Mouse (Mus musculus) forebrain, embryonic 16.5 days (tissue): ENCODE data around the gene Gm20503. TPM values are rescaled to one million over a fixed set of nuclear protein-coding genes. Genes with fewer than 3 reads are reported as not detected.

ENCODE experiments used
- ATAC-seq: fragments of 200-750 bp; cut with Nextera tagmentation; 2 replicates; pipeline ENCODE4 v1.8.0; 2017; ENCODE audit warnings: mild to moderate bottlenecking, moderate library complexity
- H3K27ac ChIP-seq: fragments of 300-500 bp; sonication (generic); 2 replicates; pipeline ENCODE4 v1.5.1; 2014; ENCODE audit warnings: low read length, control low read depth
- H3K27me3 ChIP-seq: fragments of 300-500 bp; sonication (generic); replicated peaks from 2 replicates; pipeline ENCODE4 v1.6.1; 2014; ENCODE audit warnings: low read length; ENCODE audit not compliant: control insufficient read depth, insufficient read depth
- H3K36me3 ChIP-seq: fragments of 300-500 bp; sonication (generic); 2 replicates; pipeline ENCODE4 v1.6.1; 2014; ENCODE audit not compliant: control insufficient read depth, insufficient read depth
- H3K4me1 ChIP-seq: fragments of 300-500 bp; sonication (generic); replicated peaks from 2 replicates; pipeline ENCODE4 v1.6.1; 2014; ENCODE audit warnings: low read length; ENCODE audit not compliant: control insufficient read depth, insufficient read depth
- H3K4me2 ChIP-seq: fragments of 300-500 bp; sonication (generic); 2 replicates; pipeline ENCODE4 v1.6.1; 2014; ENCODE audit warnings: mild to moderate bottlenecking, low read length, control low read depth
- H3K4me3 ChIP-seq: fragments of 300-500 bp; sonication (generic); replicated peaks from 2 replicates; pipeline ENCODE4 v1.5.1; 2014; ENCODE audit warnings: mild to moderate bottlenecking, low read length, control low read depth
- H3K9ac ChIP-seq: fragments of 300-500 bp; sonication (generic); replicated peaks from 2 replicates; pipeline ENCODE4 v1.6.1; 2014; ENCODE audit warnings: low read depth, low read length, control low read depth
- H3K9me3 ChIP-seq: fragments of 300-500 bp; sonication (generic); 2 replicates; pipeline ENCODE4 v1.6.1; 2016; ENCODE audit warnings: low read length; ENCODE audit not compliant: control insufficient read depth
- WGBS: fragments of 180-500 bp; shearing (Covaris S2); extraction: QIAGEN DNeasy Blood & Tissue Kit; methylation state at CpG from one replicate; pipeline ENCODE4 v1.1.7; 2014; 5-methylcytosine and 5-hydroxymethylcytosine counted together
- polyA plus RNA-seq: library from polyadenylated mRNA; unstranded; fragments of >200 nt; fragmentation: Nextera tagmentation; extraction: Ambion mirVana; gene quantifications from 2 replicates; pipeline ENCODE4 v1.2.1, GENCODE M21; 2015

The Gm20503 gene
- polyA plus RNA-seq, 1 experiment from 2014 or later: 4.8 TPM

DNA sequence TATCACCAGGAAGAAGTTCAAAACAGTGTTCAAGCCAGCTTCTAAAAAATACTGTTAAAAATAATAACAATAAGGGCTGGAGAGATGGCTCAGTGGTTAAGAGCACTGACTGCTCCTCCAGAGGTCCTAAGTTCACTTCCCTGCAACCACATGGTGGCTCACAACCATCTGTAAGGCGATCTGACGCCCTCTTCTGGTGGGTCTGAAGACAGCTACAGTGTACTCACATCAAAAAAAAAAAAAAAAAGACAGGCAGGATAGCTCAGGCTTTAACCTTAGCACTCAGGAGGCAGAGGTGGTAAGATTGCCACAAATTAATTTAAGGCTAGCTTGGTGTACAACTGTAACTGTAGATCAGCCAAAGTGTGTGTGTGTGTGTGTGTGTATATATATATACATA is 2.4 kb upstream of the Gm20503 start:
- Histone ChIP-seq H3K4me2 (no peak overlapping the region), H3K9ac (no peak overlapping the region), H3K9me3 (no peaks in the 10 kb centered on the region), H3K4me3 (no peak overlapping the region), H3K36me3 (no peaks in the 10 kb centered on the region), H3K4me1 (peaks cover 16% of the 10 kb centered on the region), H3K27ac (no peak overlapping the region), H3K27me3 (no peaks in the 10 kb centered on the region)
- 2% methylated on average over 2 of the region's 2 CpGs for WGBS
- ATAC-seq: no peak

DNA sequence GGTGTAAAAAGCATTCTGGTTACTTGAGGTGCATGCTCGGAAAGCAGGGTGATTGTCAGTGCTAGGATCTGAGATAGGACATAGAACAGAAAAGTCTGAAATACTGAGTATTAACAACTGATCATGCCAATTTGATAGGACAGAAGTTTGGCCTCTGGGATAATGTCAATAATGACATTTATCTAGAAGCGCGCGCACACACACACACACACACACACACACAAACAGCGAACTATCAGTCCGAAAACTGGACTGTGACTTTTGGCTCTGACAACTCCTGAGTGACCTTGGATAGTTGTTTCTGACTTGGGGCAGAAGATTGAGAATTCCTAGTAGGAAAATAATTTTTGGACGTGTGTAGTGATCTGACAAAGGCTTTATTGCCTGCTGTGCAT is 793 bp downstream of the Gm20503 start:
- H3K27ac ChIP-seq: no peak overlapping the region
- no peaks in the 10 kb centered on the region for H3K36me3 ChIP-seq
- H3K4me3 ChIP-seq: peak overlapping the region; percentile 96
- no peaks in the 10 kb centered on the region for H3K9me3 ChIP-seq
- peak overlapping the region; percentile 97 for H3K4me2 ChIP-seq
- peak overlapping the region; percentile 97 for H3K9ac ChIP-seq
- no peak for ATAC-seq
- WGBS: 36% methylated on average over 7 of the region's 7 CpGs
- no peaks in the 10 kb centered on the region for H3K27me3 ChIP-seq
- H3K4me1 ChIP-seq: peaks cover 16% of the 10 kb centered on the region

DNA sequence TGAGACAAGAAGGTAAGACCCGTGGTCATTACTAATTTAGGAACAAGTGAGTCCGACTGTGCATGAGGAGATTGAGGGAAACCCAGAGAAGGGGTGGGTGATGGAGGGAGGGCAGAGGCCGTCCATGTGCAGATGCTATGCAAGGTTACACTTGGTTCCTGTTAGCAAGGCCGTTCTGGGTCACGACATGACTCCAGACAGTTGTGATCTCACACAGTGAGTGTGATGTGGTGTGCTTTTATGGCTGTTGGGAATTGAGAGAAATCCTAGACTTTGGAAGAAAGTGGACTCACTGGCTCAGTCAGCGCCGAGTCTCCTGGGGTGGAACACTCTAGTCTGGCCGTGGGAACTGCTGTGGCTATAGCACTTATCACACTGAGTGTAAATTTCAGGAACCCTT is 3.2 kb downstream of the Gm20503 start:
- Histone ChIP-seq H3K4me2 (no peak overlapping the region), H3K4me3 (no peak overlapping the region), H3K4me1 (peaks cover 16% of the 10 kb centered on the region), H3K27ac (no peak overlapping the region), H3K9me3 (no peaks in the 10 kb centered on the region), H3K9ac (no peak overlapping the region), H3K36me3 (no peaks in the 10 kb centered on the region), H3K27me3 (no peaks in the 10 kb centered on the region)
- WGBS: 73% methylated on average over 8 of the region's 8 CpGs
- ATAC-seq: no peak

DNA sequence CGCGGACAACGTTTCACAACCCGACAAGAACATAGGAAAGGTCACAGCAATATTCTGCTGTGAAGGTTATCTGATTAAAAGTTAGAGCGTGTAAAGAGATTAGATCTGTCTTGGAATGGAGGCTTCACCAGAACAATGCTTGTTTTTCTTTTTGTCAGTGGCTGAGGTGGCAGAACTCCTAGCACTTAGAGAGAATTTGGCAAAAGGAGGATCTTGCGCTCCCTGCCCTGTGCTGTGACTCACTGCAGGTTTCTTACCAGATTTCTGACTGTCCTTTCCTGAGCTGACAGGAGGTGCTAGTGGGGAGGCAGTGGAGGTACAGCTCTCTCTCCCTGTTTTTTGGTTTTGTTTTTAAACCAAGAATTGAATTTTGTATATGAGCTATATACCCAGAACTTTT is 4.0 kb downstream of the Gm20503 start:
- peaks cover 16% of the 10 kb centered on the region for H3K4me1 ChIP-seq
- H3K9ac ChIP-seq: no peak overlapping the region
- WGBS: 79% methylated on average over 6 of the region's 6 CpGs
- no peak for ATAC-seq
- H3K27me3 ChIP-seq: no peaks in the 10 kb centered on the region
- H3K36me3 ChIP-seq: no peaks in the 10 kb centered on the region
- no peak overlapping the region for H3K4me3 ChIP-seq
- no peak overlapping the region for H3K27ac ChIP-seq
- H3K4me2 ChIP-seq: no peak overlapping the region
- no peaks in the 10 kb centered on the region for H3K9me3 ChIP-seq

DNA sequence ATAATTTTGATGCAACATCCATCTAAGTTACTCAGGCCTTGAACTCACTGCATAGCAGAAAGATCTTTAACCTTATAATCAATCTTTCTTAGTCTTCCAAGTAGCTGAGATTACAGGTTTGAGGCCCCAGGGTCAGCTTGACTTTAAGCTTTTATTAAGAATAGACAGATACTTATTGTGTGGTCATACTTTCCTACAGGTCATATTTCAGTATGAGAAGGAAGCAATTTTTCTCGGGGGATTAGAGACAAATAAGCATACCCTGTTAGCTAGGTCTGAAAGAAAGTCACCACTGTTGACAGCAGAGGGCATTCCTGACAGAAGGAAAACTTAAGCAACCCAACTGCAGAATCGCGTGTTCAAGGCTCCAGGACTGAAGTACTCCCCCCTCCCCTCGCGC is 5.0 kb downstream of the Gm20503 start:
- Histone ChIP-seq H3K27me3 (no peaks in the 10 kb centered on the region), H3K9me3 (no peaks in the 10 kb centered on the region), H3K4me1 (peaks cover 12% of the 10 kb centered on the region), H3K27ac (no peak overlapping the region), H3K4me3 (no peak overlapping the region), H3K4me2 (no peak overlapping the region), H3K9ac (no peak overlapping the region), H3K36me3 (no peaks in the 10 kb centered on the region)
- no peak for ATAC-seq
- 87% methylated on average over 5 of the region's 5 CpGs for WGBS

DNA sequence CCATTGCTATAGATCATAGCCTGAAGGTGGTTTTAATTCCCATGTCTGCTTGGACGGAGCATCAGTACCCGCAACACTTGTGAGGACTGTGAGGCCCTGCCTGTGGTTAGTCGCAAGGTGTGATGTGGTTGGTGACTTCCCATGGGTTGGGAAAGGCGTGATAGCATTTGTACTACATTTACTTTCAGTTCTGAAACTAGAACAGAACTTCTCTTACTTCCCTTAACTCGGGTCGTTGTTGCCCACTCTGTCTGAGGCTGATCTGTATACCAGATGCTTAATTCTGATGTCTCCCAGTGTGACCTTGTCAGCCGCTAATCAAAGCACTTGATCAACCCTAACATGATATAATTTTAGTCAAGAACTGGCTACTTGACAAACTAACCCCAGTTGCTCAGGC is 6.2 kb downstream of the Gm20503 start:
- no peak for ATAC-seq
- no peak overlapping the region for H3K9ac ChIP-seq
- no peaks in the 10 kb centered on the region for H3K27me3 ChIP-seq
- H3K4me3 ChIP-seq: no peak overlapping the region
- H3K27ac ChIP-seq: no peak overlapping the region
- 91% methylated on average over 7 of the region's 7 CpGs for WGBS
- H3K4me1 ChIP-seq: peaks cover 6% of the 10 kb centered on the region
- no peak overlapping the region for H3K4me2 ChIP-seq
- H3K36me3 ChIP-seq: no peaks in the 10 kb centered on the region
- no peaks in the 10 kb centered on the region for H3K9me3 ChIP-seq

DNA sequence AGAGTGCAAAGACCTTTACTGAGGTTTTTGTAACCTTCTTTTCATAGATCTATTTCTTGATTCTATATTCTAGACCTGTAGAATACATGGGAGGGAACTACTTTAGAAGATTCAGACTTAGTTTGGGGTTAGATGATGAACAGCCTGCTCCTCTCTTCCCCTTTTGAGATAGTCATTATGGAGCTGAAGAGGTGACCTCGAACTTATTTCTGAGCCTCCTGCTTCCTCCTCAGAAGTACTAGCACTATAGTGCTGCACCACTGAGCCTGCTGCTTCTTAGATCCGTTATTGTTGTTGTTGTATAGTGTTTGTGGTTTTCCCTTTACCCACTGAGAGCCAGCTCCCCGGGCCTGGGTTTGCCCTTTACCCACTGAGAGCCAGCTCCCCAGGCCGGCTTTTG is 6.7 kb downstream of the Gm20503 start:
- Histone ChIP-seq H3K4me2 (no peak overlapping the region), H3K9ac (no peak overlapping the region), H3K36me3 (no peaks in the 10 kb centered on the region), H3K4me3 (no peak overlapping the region), H3K4me1 (peaks cover under 1% of the 10 kb centered on the region), H3K27me3 (no peaks in the 10 kb centered on the region), H3K9me3 (no peaks in the 10 kb centered on the region), H3K27ac (no peak overlapping the region)
- WGBS: 71% methylated on average over 4 of the region's 4 CpGs
- ATAC-seq: no peak

DNA sequence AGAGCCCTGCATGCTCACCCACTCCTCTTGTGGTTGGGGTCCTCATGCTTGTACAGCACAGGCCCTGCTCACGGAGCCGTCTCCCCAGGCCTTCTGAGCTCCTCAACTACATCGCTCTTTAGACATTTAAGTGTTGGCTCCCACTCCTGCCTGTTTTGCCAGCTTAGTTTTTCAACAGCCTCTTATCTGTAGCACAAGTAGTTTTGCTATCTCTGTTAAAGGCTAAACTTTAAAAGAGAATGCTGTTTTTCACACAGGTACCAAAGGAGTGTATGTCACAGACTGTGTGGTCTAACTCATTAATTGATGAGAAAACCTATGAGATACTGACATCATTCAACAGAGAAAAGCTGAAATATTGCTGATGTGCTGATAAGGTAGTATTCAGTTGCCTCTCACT is 8.4 kb downstream of the Gm20503 start:
- Histone ChIP-seq H3K9me3 (no peaks in the 10 kb centered on the region), H3K9ac (no peak overlapping the region), H3K27ac (no peak overlapping the region), H3K4me3 (no peak overlapping the region), H3K36me3 (no peaks in the 10 kb centered on the region), H3K4me2 (no peak overlapping the region), H3K27me3 (no peaks in the 10 kb centered on the region), H3K4me1 (no peaks in the 10 kb centered on the region)
- ATAC-seq: no peak
- WGBS: 76% methylated on average over 3 of the region's 3 CpGs

DNA sequence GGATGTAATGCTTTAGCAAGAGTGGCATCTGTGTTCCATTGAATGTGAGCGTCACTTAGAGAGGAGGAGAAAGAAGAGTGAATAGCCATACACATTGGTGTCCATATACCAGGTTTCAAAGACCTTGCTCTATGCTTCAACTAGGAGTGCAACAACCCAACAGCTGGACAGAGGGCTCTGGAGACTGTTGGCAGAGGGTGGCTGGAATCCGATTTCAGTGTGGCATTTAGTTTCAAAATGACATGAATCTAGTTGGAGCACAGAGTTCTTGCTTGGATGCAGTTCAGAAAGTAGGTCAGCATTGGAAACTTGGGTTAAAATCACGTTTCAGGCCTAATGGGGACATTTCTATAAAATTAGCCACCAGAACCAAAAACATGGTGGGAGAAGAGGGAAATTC is 12.2 kb downstream of the Gm20503 start:
- no peak for ATAC-seq
- WGBS: 88% methylated on average over 3 of the region's 3 CpGs
- Histone ChIP-seq H3K4me1 (no peaks in the 10 kb centered on the region), H3K9me3 (no peaks in the 10 kb centered on the region), H3K4me2 (no peak overlapping the region), H3K36me3 (no peaks in the 10 kb centered on the region), H3K27ac (no peak overlapping the region), H3K9ac (no peak overlapping the region), H3K27me3 (no peaks in the 10 kb centered on the region), H3K4me3 (no peak overlapping the region)

DNA sequence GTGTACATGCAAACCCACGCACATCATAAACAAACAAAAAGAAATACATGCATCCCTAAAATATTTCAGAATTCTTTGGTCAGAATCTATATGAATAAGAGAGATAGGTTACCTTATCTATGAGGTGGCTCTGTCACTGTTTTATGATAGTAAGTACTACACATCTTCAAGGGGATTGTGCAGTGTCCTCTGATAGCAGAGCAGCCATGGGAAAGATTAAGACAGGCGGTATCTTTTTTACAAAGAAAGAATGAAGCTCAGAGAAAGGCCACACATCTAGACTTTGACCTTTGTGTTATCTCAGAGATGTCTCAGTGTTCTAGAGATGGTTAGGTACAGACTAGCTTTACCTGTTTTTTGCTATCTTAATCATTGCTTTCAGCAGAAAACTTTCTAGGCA is 13.9 kb downstream of the Gm20503 start:
- H3K9me3 ChIP-seq: no peaks in the 10 kb centered on the region
- 93% methylated on average over 2 of the region's 2 CpGs for WGBS
- H3K36me3 ChIP-seq: no peaks in the 10 kb centered on the region
- H3K27ac ChIP-seq: no peak overlapping the region
- ATAC-seq: no peak
- H3K4me1 ChIP-seq: no peaks in the 10 kb centered on the region
- no peak overlapping the region for H3K4me3 ChIP-seq
- no peak overlapping the region for H3K9ac ChIP-seq
- H3K4me2 ChIP-seq: no peak overlapping the region
- no peaks in the 10 kb centered on the region for H3K27me3 ChIP-seq
